Mouse (Mus musculus) kidney, adult 11 months (tissue): ENCODE measurements around the gene Nr2f6.

Source experiments
- DNase-seq: peaks from one replicate; pipeline ENCODE4 v3.0.0; 2022

Gene Nr2f6

GRCm38 (mm10) chr8:71388267-71388666 is 6.5 kb upstream of the Nr2f6 start:
- DNase-seq: no peak

GRCm38 (mm10) chr8:71385212-71385835 is 3.6 kb upstream of the Nr2f6 start:
- peak; percentile 36 for DNase-seq

- peak; percentile 39 for DNase-seq
These were observed 2.1 kb upstream of the Nr2f6 start for GRCm38 (mm10) chr8:71383860-71384259.

GRCm38 (mm10) chr8:71383396-71383795 is 1.6 kb upstream of the Nr2f6 start:
- DNase-seq: peak; percentile 63

GRCm38 (mm10) chr8:71381971-71382961 is 506 bp upstream of the Nr2f6 start:
- DNase-seq: peak; percentile 93

- DNase-seq: peak; percentile 62
These were observed 1.3 kb downstream of the Nr2f6 start for GRCm38 (mm10) chr8:71380178-71381171.

- peak; percentile 67 for DNase-seq
These were observed 2.2 kb downstream of the Nr2f6 start for GRCm38 (mm10) chr8:71379512-71380075.

- no peak for DNase-seq
These were observed 2.8 kb downstream of the Nr2f6 start for GRCm38 (mm10) chr8:71379008-71379407.

GRCm38 (mm10) chr8:71376423-71377030 is 5.2 kb downstream of the Nr2f6 start:
- peak; percentile 50 for DNase-seq

- DNase-seq: peak; percentile 95
These were observed 6.0 kb downstream of the Nr2f6 start for GRCm38 (mm10) chr8:71375581-71376422.

GRCm38 (mm10) chr8:71374616-71375206 is 7.0 kb downstream of the Nr2f6 start:
- DNase-seq: peak; percentile 65

- DNase-seq: no peak
These were observed 8.8 kb downstream of the Nr2f6 start for GRCm38 (mm10) chr8:71373000-71373399.

- DNase-seq: peak; percentile 24
These were observed 9.3 kb downstream of the Nr2f6 start for GRCm38 (mm10) chr8:71372427-71372826.

- DNase-seq: peak; percentile 99
These were observed 10.4 kb downstream of the Nr2f6 start, which contains the start of gene Ocel1 for GRCm38 (mm10) chr8:71371236-71371848. Gene Ocel1 (plus strand): TSS chr8:71371298.

- DNase-seq: peak; percentile 21
These were observed 11.0 kb downstream of the Nr2f6 start for GRCm38 (mm10) chr8:71370711-71371235.

GRCm38 (mm10) chr8:71369040-71369718 is 12.6 kb downstream of the Nr2f6 start:
- peak; percentile 12 for DNase-seq

- no peak for DNase-seq
These were observed 13.4 kb downstream of the Nr2f6 start for GRCm38 (mm10) chr8:71368366-71368765.

GRCm38 (mm10) chr8:71367529-71368176 is 14.1 kb downstream of the Nr2f6 start:
- no peak for DNase-seq
